ENCODE assay signal across 22 mouse cellular contexts in the genomic region with DNA sequence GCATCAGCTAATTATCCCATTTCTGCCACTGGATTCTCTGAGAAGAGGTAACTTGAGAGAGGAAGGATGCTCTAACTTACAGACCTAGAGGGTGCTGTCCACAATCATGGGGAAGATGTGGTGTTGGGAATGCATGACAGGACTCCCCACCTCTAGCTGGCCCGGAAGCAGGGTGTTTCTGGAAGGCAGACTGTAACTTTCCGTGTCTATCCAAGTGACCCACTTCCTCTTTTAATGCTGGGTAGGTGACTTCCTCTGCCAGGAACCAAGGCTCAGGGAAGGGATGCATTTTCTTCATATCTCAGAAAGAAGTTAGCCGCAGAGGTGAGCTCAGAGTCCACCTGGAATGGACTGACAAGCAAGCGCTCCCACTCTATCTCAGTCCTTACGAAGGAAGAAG. TPM values are rescaled to one million over a fixed set of nuclear protein-coding genes. Genes with fewer than 3 reads are reported as not detected.
"Had no signal": no experiment of that assay in that cellular context is flagged by ENCODE, and none has a peak within 500 bp of the region (broad histone marks: within the 10 kb centered on the region; RNA-seq: fewer than 3 reads in every experiment).

No protein-coding gene starts in this region.

- H3K9ac ChIP-seq: limb, embryonic 12.5 days; limb, embryonic 15.5 days; liver, embryonic 12.5 days; liver, embryonic 15.5 days; lung, embryonic 15.5 days; midbrain, embryonic 12.5 days; midbrain, embryonic 15.5 days; neural tube, embryonic 13.5 days; stomach, embryonic 15.5 days had no signal

- H3K27me3 ChIP-seq: limb, embryonic 12.5 days; limb, embryonic 15.5 days; liver, embryonic 12.5 days; liver, embryonic 15.5 days; lung, embryonic 15.5 days; midbrain, embryonic 15.5 days; neural tube, embryonic 13.5 days; stomach, embryonic 15.5 days had no signal

- H3K4me3 ChIP-seq: limb, embryonic 12.5 days; limb, embryonic 15.5 days; liver, embryonic 12.5 days; liver, embryonic 15.5 days; lung, embryonic 15.5 days; midbrain, embryonic 12.5 days; midbrain, embryonic 15.5 days; myocyte; neural tube, embryonic 13.5 days; stomach, embryonic 15.5 days had no signal

- H3K4me1 ChIP-seq: liver, embryonic 15.5 days had no signal

- H3K36me3 ChIP-seq: limb, embryonic 12.5 days; limb, embryonic 15.5 days; liver, embryonic 12.5 days; liver, embryonic 15.5 days; lung, embryonic 15.5 days; midbrain, embryonic 12.5 days; midbrain, embryonic 15.5 days; neural tube, embryonic 13.5 days; stomach, embryonic 15.5 days had no signal

- H3K27ac ChIP-seq: limb, embryonic 12.5 days; limb, embryonic 15.5 days; liver, embryonic 12.5 days; liver, embryonic 15.5 days; lung, embryonic 15.5 days; midbrain, embryonic 12.5 days; midbrain, embryonic 15.5 days; neural tube, embryonic 13.5 days; stomach, embryonic 15.5 days had no signal

- H3K9me3 ChIP-seq: limb, embryonic 12.5 days; limb, embryonic 15.5 days; liver, embryonic 15.5 days; lung, embryonic 15.5 days; midbrain, embryonic 12.5 days; midbrain, embryonic 15.5 days; neural tube, embryonic 13.5 days; stomach, embryonic 15.5 days had no signal

- H3K4me2 ChIP-seq: limb, embryonic 12.5 days; limb, embryonic 15.5 days; liver, embryonic 12.5 days; liver, embryonic 15.5 days; lung, embryonic 15.5 days; midbrain, embryonic 12.5 days; midbrain, embryonic 15.5 days; neural tube, embryonic 13.5 days; stomach, embryonic 15.5 days had no signal

- ATAC-seq: liver, embryonic 12.5 days; midbrain, embryonic 15.5 days had no signal

- DNase-seq: kidney, adult 18-20 months; kidney, adult 9 months; kidney, postnatal 14 days; kidney, postnatal 4 days; left cerebral cortex, postnatal 4 days; lung, adult 18-20 months; lung, postnatal 10 days; lung, postnatal 36 days; right cerebral cortex, adult 18-20 months; right cerebral cortex, postnatal 14 days; right cerebral cortex, postnatal 4 days; thymus, postnatal 25 days had no signal

RNA-seq across cellular contexts. Expression of gene Amer2, which starts 33.5 kb away (rescaled TPM):
- polyA plus RNA-seq: myocyte had no signal
